Mouse (Mus musculus) G1E (cell line): ENCODE results near the gene Fbxo11.

Experiments
- CTCF ChIP-seq: IDR thresholded peaks from 2 replicates; pipeline ENCODE4 v1.5.1; 2012; ENCODE audit warnings: low read depth, low read length, inconsistent platforms, mixed read lengths
- GATA2 ChIP-seq: IDR thresholded peaks from 2 replicates; pipeline ENCODE4 v1.6.1; 2012; ENCODE audit warnings: low read depth, low read length, inconsistent platforms, borderline replicate concordance
- POLR2AphosphoS5 ChIP-seq: IDR thresholded peaks from 2 replicates; pipeline ENCODE4 v1.6.1; 2012; ENCODE audit warnings: low read depth, low read length, inconsistent platforms; ENCODE audit not compliant: insufficient replicate concordance
- TAL1 ChIP-seq: conservative IDR thresholded peaks from 2 replicates; pipeline ENCODE4 v1.6.1; 2012; ENCODE audit warnings: low read depth, low read length, inconsistent platforms, mixed read lengths

DNA sequence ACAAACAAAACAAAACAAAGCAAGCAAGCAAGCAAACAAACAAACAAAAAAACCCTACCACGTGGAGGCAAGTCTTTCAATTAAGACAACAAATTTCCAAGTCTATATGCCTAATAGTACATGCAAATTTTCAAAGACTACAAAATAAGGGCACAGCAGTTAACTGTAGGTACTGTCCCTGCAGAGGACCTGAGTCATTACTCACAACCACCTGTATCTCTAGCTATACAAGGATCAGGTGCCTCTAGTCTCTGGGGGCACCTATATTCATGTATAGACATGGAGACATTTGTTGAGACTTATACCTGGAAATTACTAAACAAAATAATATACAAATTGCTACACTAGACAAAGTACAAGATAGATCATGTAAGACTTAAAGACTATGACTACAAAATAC lies 41.2 kb downstream of the Fbxo11 start:
- TF ChIP-seq CTCF: no peak
- TF ChIP-seq GATA2: no peak
- no peak for TF ChIP-seq TAL1
- no peak for TF ChIP-seq POLR2AphosphoS5
